Mouse (Mus musculus): ENCODE results near the gene Polrmt. TPM values are rescaled to one million over a fixed set of nuclear protein-coding genes. Genes with fewer than 3 reads are reported as not detected.
"Not testable (repeated sequence)": the region's sequence is repeated elsewhere in the genome, so short reads cannot be mapped to it uniquely, and the experiment has no call there.

Polrmt gene
- polyA plus RNA-seq, 1 experiment from 2014 or later: 40.1 TPM

- ATAC-seq (replicated peaks; ENCODE audit: low FRiP score, low TSS enrichment, low read depth) (peak; percentile 86), DNase-seq (ENCODE audit: low spot score) (peak; percentile 94)
- H3K27me3 ChIP-seq (replicated peaks; ENCODE audit: control insufficient read depth, insufficient read depth, low read length): no peaks in the 10 kb centered on the region
- no peaks in the 10 kb centered on the region for H3K9me3 ChIP-seq (ENCODE audit: control insufficient read depth, low read length)
- peak overlapping the region; percentile 93 for H3K4me2 ChIP-seq (ENCODE audit: low read length)
- peak overlapping the region; percentile 87 for H3K27ac ChIP-seq (ENCODE audit: low read depth)
- H3K4me1 ChIP-seq (replicated peaks; ENCODE audit: control insufficient read depth, insufficient read depth, low read length): peaks cover 23% of the 10 kb centered on the region
- H3K9ac ChIP-seq (ENCODE audit: low read length): peak overlapping the region; percentile 25
- peak overlapping the region; percentile 68 for H3K4me3 ChIP-seq (ENCODE audit: low read depth, low read length)
- 10% methylated on average over 39 of the region's 40 CpGs for WGBS
- no peaks in the 10 kb centered on the region; the same call in 1 of the 2 replicates for H3K36me3 ChIP-seq (ENCODE audit: control insufficient read depth, insufficient read depth, low read length)
Measured at GRCm38 (mm10) chr10:79767372-79768244, 21.2 kb upstream of the Polrmt start.

- Histone ChIP-seq H3K27ac (ENCODE audit: low read depth) (peak within 1 kb of the TSS; percentile 87), H3K36me3 (ENCODE audit: control insufficient read depth, insufficient read depth, low read length) (peaks cover 9% of the 10 kb centered on the region), H3K4me3 (ENCODE audit: low read depth, low read length) (peak within 1 kb of the TSS; percentile 68), H3K9ac (ENCODE audit: low read length) (peak within 1 kb of the TSS; percentile 87), H3K27me3 (replicated peaks; ENCODE audit: control insufficient read depth, insufficient read depth, low read length) (no peaks in the 10 kb centered on the region), H3K4me1 (replicated peaks; ENCODE audit: control insufficient read depth, insufficient read depth, low read length) (peaks cover 23% of the 10 kb centered on the region), H3K4me2 (ENCODE audit: low read length) (peak within 1 kb of the TSS; percentile 93), H3K9me3 (ENCODE audit: control insufficient read depth, low read length) (no peaks in the 10 kb centered on the region)
- DNase-seq (ENCODE audit: low spot score): peak; percentile 100
- under 1% methylated on average over 89 of the region's 101 CpGs for WGBS
- ATAC-seq (replicated peaks; ENCODE audit: low FRiP score, low TSS enrichment, low read depth): peak; percentile 93
Measured at GRCm38 (mm10) chr10:79766508-79767325, 20.3 kb upstream of the Polrmt start, which contains the start of gene Rnf126. Gene Rnf126, minus strand, starts transcription at chr10:79766952.

GRCm38 (mm10) chr10:79766001-79766507 is 19.7 kb upstream of the Polrmt start:
- WGBS: 9% methylated on average over 15 of the region's 16 CpGs
- Histone ChIP-seq H3K27me3 (replicated peaks; ENCODE audit: control insufficient read depth, insufficient read depth, low read length) (no peaks in the 10 kb centered on the region), H3K9ac (ENCODE audit: low read length) (peak overlapping the region; percentile 87), H3K4me1 (replicated peaks; ENCODE audit: control insufficient read depth, insufficient read depth, low read length) (peaks cover 23% of the 10 kb centered on the region), H3K4me2 (ENCODE audit: low read length) (peak overlapping the region; percentile 93), H3K9me3 (ENCODE audit: control insufficient read depth, low read length) (no peaks in the 10 kb centered on the region), H3K27ac (ENCODE audit: low read depth) (peak overlapping the region; percentile 87), H3K4me3 (ENCODE audit: low read depth, low read length) (peak overlapping the region; percentile 68), H3K36me3 (ENCODE audit: control insufficient read depth, insufficient read depth, low read length) (peaks cover 15% of the 10 kb centered on the region)
- DNase-seq (ENCODE audit: low spot score) (no peak), ATAC-seq (replicated peaks; ENCODE audit: low FRiP score, low TSS enrichment, low read depth) (no peak)

GRCm38 (mm10) chr10:79765228-79765745 is 18.9 kb upstream of the Polrmt start:
- Histone ChIP-seq H3K4me3 (ENCODE audit: low read depth, low read length) (peak overlapping the region; percentile 68), H3K36me3 (ENCODE audit: control insufficient read depth, insufficient read depth, low read length) (peaks cover 23% of the 10 kb centered on the region), H3K27ac (ENCODE audit: low read depth) (no peak overlapping the region), H3K4me2 (ENCODE audit: low read length) (peak overlapping the region; percentile 93), H3K9me3 (ENCODE audit: control insufficient read depth, low read length) (no peaks in the 10 kb centered on the region), H3K4me1 (replicated peaks; ENCODE audit: control insufficient read depth, insufficient read depth, low read length) (peaks cover 23% of the 10 kb centered on the region), H3K27me3 (replicated peaks; ENCODE audit: control insufficient read depth, insufficient read depth, low read length) (no peaks in the 10 kb centered on the region), H3K9ac (ENCODE audit: low read length) (peak overlapping the region; percentile 87)
- ATAC-seq (replicated peaks; ENCODE audit: low FRiP score, low TSS enrichment, low read depth) (no peak), DNase-seq (ENCODE audit: low spot score) (no peak)
- WGBS: 69% methylated on average over 2 of the region's 2 CpGs

GRCm38 (mm10) chr10:79764234-79764633 is 17.9 kb upstream of the Polrmt start:
- Histone ChIP-seq H3K36me3 (ENCODE audit: control insufficient read depth, insufficient read depth, low read length) (peaks cover 27% of the 10 kb centered on the region), H3K4me2 (ENCODE audit: low read length) (no peak overlapping the region)
- WGBS: 84% methylated on average over 7 of the region's 7 CpGs

GRCm38 (mm10) chr10:79762875-79763274 is 16.5 kb upstream of the Polrmt start:
- WGBS: 91% methylated on average over 3 of the region's 3 CpGs
- ATAC-seq (replicated peaks; ENCODE audit: low FRiP score, low TSS enrichment, low read depth) (no peak), DNase-seq (ENCODE audit: low spot score) (no peak)
- Histone ChIP-seq H3K9me3 (ENCODE audit: control insufficient read depth, low read length) (no peaks in the 10 kb centered on the region), H3K27ac (ENCODE audit: low read depth) (no peak overlapping the region), H3K4me2 (ENCODE audit: low read length) (no peak overlapping the region), H3K27me3 (replicated peaks; ENCODE audit: control insufficient read depth, insufficient read depth, low read length) (no peaks in the 10 kb centered on the region), H3K4me1 (replicated peaks; ENCODE audit: control insufficient read depth, insufficient read depth, low read length) (peaks cover 16% of the 10 kb centered on the region), H3K36me3 (ENCODE audit: control insufficient read depth, insufficient read depth, low read length) (peaks cover 41% of the 10 kb centered on the region), H3K9ac (ENCODE audit: low read length) (no peak overlapping the region), H3K4me3 (ENCODE audit: low read depth, low read length) (no peak overlapping the region)

More at GRCm38 (mm10) chr10:79764234-79764633, 17.9 kb upstream of the Polrmt start:
- H3K27me3 ChIP-seq (replicated peaks; ENCODE audit: control insufficient read depth, insufficient read depth, low read length): no peaks in the 10 kb centered on the region
- H3K9ac ChIP-seq (ENCODE audit: low read length): no peak overlapping the region
- ATAC-seq (replicated peaks; ENCODE audit: low FRiP score, low TSS enrichment, low read depth) (no peak), DNase-seq (ENCODE audit: low spot score) (no peak)
- no peak overlapping the region for H3K4me3 ChIP-seq (ENCODE audit: low read depth, low read length)
- no peaks in the 10 kb centered on the region for H3K9me3 ChIP-seq (ENCODE audit: control insufficient read depth, low read length)
- H3K4me1 ChIP-seq (replicated peaks; ENCODE audit: control insufficient read depth, insufficient read depth, low read length): peaks cover 23% of the 10 kb centered on the region
- no peak overlapping the region for H3K27ac ChIP-seq (ENCODE audit: low read depth)

GRCm38 (mm10) chr10:79760603-79761143 is 14.3 kb upstream of the Polrmt start:
- peaks cover 11% of the 10 kb centered on the region for H3K4me1 ChIP-seq (replicated peaks; ENCODE audit: control insufficient read depth, insufficient read depth, low read length)
- H3K27ac ChIP-seq (ENCODE audit: low read depth): no peak overlapping the region
- no peak overlapping the region for H3K4me2 ChIP-seq (ENCODE audit: low read length)
- H3K9me3 ChIP-seq (ENCODE audit: control insufficient read depth, low read length): no peaks in the 10 kb centered on the region
- WGBS: 89% methylated on average over 11 of the region's 11 CpGs
- no peaks in the 10 kb centered on the region for H3K27me3 ChIP-seq (replicated peaks; ENCODE audit: control insufficient read depth, insufficient read depth, low read length)
- peaks cover 59% of the 10 kb centered on the region for H3K36me3 ChIP-seq (ENCODE audit: control insufficient read depth, insufficient read depth, low read length)
- no peak for ATAC-seq (replicated peaks; ENCODE audit: low FRiP score, low TSS enrichment, low read depth)
- DNase-seq (ENCODE audit: low spot score): no peak
- H3K9ac ChIP-seq (ENCODE audit: low read length): no peak overlapping the region
- H3K4me3 ChIP-seq (ENCODE audit: low read depth, low read length): no peak overlapping the region

GRCm38 (mm10) chr10:79759675-79760074 is 13.3 kb upstream of the Polrmt start:
- 91% methylated on average over 1 of the region's 1 CpGs for WGBS
- H3K9ac ChIP-seq (ENCODE audit: low read length); DNase-seq (ENCODE audit: low spot score); H3K4me2 ChIP-seq (ENCODE audit: low read length); ATAC-seq (replicated peaks; ENCODE audit: low FRiP score, low TSS enrichment, low read depth); H3K4me1 ChIP-seq (replicated peaks; ENCODE audit: control insufficient read depth, insufficient read depth, low read length); H3K9me3 ChIP-seq (ENCODE audit: control insufficient read depth, low read length); H3K4me3 ChIP-seq (ENCODE audit: low read depth, low read length); H3K27ac ChIP-seq (ENCODE audit: low read depth); H3K27me3 ChIP-seq (replicated peaks; ENCODE audit: control insufficient read depth, insufficient read depth, low read length): not testable (repeated sequence)
- H3K36me3 ChIP-seq (ENCODE audit: control insufficient read depth, insufficient read depth, low read length): peaks cover 59% of the 10 kb centered on the region

Data from intestine, embryonic 14.5 days (tissue).